Mouse (Mus musculus): ENCODE measurements around the gene Bag2.

DNA sequence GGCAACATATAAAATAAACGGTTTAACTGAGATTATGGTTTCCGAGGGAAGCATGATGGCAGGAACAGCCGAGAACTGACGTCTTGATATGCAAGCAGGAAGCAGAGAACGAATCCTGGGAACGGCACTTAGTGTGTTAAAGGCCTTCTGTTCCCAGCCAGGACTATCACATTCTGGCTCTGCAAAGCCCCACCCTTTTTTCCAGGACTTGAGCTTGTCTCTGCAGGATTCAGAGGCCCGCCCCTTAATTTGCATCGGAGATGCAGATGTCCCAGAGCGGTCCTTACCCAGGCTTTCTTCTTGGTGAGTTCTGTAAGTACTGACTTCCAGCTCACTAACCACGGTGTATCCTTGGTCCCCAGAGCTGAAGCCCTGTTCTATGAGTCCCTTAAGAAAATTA lies 42.8 kb downstream of the Bag2 start:
- TF ChIP-seq NELFE (IDR thresholded peaks at IDR 0.05; ENCODE audit: low read depth, low read length) = no peak
- no peak for TF ChIP-seq HCFC1 (IDR thresholded peaks at IDR 0.05; ENCODE audit: low read depth, low read length)
- TF ChIP-seq MAZ (IDR thresholded peaks at IDR 0.05; ENCODE audit: low read depth, low read length) = no peak
- TF ChIP-seq CTCF (IDR thresholded peaks at IDR 0.05 in 2 of 3, conservative IDR thresholded peaks at IDR 0.05 in 1 of 3; ENCODE audit: control insufficient read depth in 1 of 3, insufficient read depth in 1 of 3, low read depth in 2 of 3, low read length in 3 of 3, poor library complexity in 1 of 3, severe bottlenecking in 1 of 3) = no peak
- no peak for TF ChIP-seq JUND (IDR thresholded peaks at IDR 0.05; ENCODE audit: low read depth, low read length)
- TF ChIP-seq TCF12 (IDR thresholded peaks at IDR 0.05; ENCODE audit: low read depth, low read length) = no peak
- TF ChIP-seq MAFK (IDR thresholded peaks at IDR 0.05; ENCODE audit: borderline replicate concordance, low read depth, low read length) = no peak

Data from MEL (cell line).